Mouse (Mus musculus): ENCODE results near the gene Mansc1. TPM values are rescaled to one million over a fixed set of nuclear protein-coding genes. Genes with fewer than 3 reads are reported as not detected.
"Not testable (repeated sequence)": the region's sequence is repeated elsewhere in the genome, so short reads cannot be mapped to it uniquely, and the experiment has no call there.

Mansc1 gene
- 0.53 and 1.2 TPM in 2 replicates for polyA plus RNA-seq (2014; fragmentation: Nextera tagmentation; extraction: Ambion mirVana)

DNA sequence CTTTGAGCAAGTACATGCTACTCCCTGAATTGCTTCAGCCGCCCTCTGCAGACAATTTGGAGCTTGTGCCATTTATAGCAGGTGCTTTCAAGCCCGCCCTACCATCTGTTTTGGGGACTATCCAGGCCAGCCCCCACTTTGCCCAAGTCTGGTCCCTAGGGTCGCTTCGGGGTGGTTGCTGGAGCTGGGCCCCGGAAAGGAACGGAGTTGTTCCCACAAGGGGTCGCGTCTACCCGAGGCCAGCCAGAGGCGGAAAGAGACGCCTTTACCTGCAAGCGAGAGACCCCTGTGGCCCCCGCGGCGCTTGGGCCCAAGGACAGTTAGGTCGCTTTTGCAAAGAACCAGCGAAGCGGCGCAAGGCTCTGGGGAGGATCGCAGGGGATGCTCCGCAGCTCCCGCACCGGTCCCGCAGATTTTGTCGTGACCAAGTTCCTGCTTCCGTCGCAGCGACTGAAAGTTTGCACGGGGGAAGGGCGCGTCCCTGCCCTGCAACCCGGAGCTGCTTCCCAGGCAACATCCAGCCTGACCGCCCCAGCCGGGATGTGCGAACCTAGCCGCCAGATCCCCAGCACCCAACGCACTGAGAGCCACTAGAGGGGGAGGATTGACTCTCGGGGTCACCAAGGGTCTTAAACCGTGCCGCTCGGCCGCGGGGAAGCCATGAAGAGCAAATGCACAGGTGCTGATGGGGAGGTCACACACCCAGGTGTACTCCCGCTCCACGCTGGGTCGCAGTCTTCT, at the start of gene Mansc1:
Gene Mansc1 (minus strand): TSS at position 542 of the 741 bp plus-strand sequence.
- Histone ChIP-seq H3K36me3 (ENCODE audit: control insufficient read depth, insufficient read depth, low read length) (no peaks in the 10 kb centered on the region), H3K4me3 (ENCODE audit: low read depth, low read length) (peak within 1 kb of the TSS; percentile 43), H3K27me3 (ENCODE audit: control insufficient read depth, insufficient read depth, low read length) (peaks cover 6% of the 10 kb centered on the region; the same call in 1 of the 2 replicates), H3K9ac (ENCODE audit: low read length) (peak within 1 kb of the TSS; percentile 57), H3K9me3 (ENCODE audit: control insufficient read depth, low read length) (no peaks in the 10 kb centered on the region), H3K4me1 (replicated peaks; ENCODE audit: control insufficient read depth, insufficient read depth, low read length) (no peaks in the 10 kb centered on the region), H3K27ac (ENCODE audit: low read depth, low read length) (no peak within 1 kb of the TSS), H3K4me2 (ENCODE audit: low read depth, low read length, severe bottlenecking) (peak within 1 kb of the TSS; percentile 82)
- DNase-seq (ENCODE audit: low spot score) (peak; percentile 68), ATAC-seq (replicated peaks; ENCODE audit: low FRiP score) (peak; percentile 63; the same call in 1 of the 2 replicates)
- WGBS: 1% methylated on average over 46 of the region's 46 CpGs

GRCm38 (mm10) chr6:134679330-134679729, 47.0 kb upstream of the Mansc1 start:
- H3K9ac ChIP-seq (ENCODE audit: low read length): not testable (repeated sequence)
- 93% methylated on average over 4 of the region's 4 CpGs for WGBS

GRCm38 (mm10) chr6:134678037-134678436, 45.7 kb upstream of the Mansc1 start:
- Histone ChIP-seq H3K4me3 (ENCODE audit: low read depth, low read length) (no peak overlapping the region), H3K4me2 (ENCODE audit: low read depth, low read length, severe bottlenecking) (no peak overlapping the region), H3K27me3 (ENCODE audit: control insufficient read depth, insufficient read depth, low read length) (no peaks in the 10 kb centered on the region), H3K36me3 (ENCODE audit: control insufficient read depth, insufficient read depth, low read length) (no peaks in the 10 kb centered on the region), H3K4me1 (replicated peaks; ENCODE audit: control insufficient read depth, insufficient read depth, low read length) (no peaks in the 10 kb centered on the region), H3K27ac (ENCODE audit: low read depth, low read length) (no peak overlapping the region), H3K9ac (ENCODE audit: low read length) (no peak overlapping the region), H3K9me3 (ENCODE audit: control insufficient read depth, low read length) (no peaks in the 10 kb centered on the region)
- no peak for ATAC-seq (replicated peaks; ENCODE audit: low FRiP score)
- 85% methylated on average over 3 of the region's 3 CpGs for WGBS
- DNase-seq (ENCODE audit: low spot score): no peak

More at GRCm38 (mm10) chr6:134679330-134679729, 47.0 kb upstream of the Mansc1 start:
- H3K27me3 ChIP-seq (ENCODE audit: control insufficient read depth, insufficient read depth, low read length); H3K27ac ChIP-seq (ENCODE audit: low read depth, low read length); H3K4me2 ChIP-seq (ENCODE audit: low read depth, low read length, severe bottlenecking); H3K4me1 ChIP-seq (replicated peaks; ENCODE audit: control insufficient read depth, insufficient read depth, low read length); ATAC-seq (replicated peaks; ENCODE audit: low FRiP score); H3K9me3 ChIP-seq (ENCODE audit: control insufficient read depth, low read length); DNase-seq (ENCODE audit: low spot score); H3K36me3 ChIP-seq (ENCODE audit: control insufficient read depth, insufficient read depth, low read length); H3K4me3 ChIP-seq (ENCODE audit: low read depth, low read length): not testable (repeated sequence)

- H3K4me2 ChIP-seq (ENCODE audit: low read depth, low read length, severe bottlenecking): no peak overlapping the region
- 85% methylated on average over 4 of the region's 4 CpGs for WGBS
- H3K36me3 ChIP-seq (ENCODE audit: control insufficient read depth, insufficient read depth, low read length): no peaks in the 10 kb centered on the region
- ATAC-seq (replicated peaks; ENCODE audit: low FRiP score): no peak
- H3K4me1 ChIP-seq (replicated peaks; ENCODE audit: control insufficient read depth, insufficient read depth, low read length): no peaks in the 10 kb centered on the region
- H3K27ac ChIP-seq (ENCODE audit: low read depth, low read length): no peak overlapping the region
- no peak overlapping the region for H3K4me3 ChIP-seq (ENCODE audit: low read depth, low read length)
- H3K27me3 ChIP-seq (ENCODE audit: control insufficient read depth, insufficient read depth, low read length): no peaks in the 10 kb centered on the region
- H3K9me3 ChIP-seq (ENCODE audit: control insufficient read depth, low read length): no peaks in the 10 kb centered on the region
- H3K9ac ChIP-seq (ENCODE audit: low read length): no peak overlapping the region
- DNase-seq (ENCODE audit: low spot score): no peak
Measured at GRCm38 (mm10) chr6:134677504-134677903, 45.2 kb upstream of the Mansc1 start.

- DNase-seq (ENCODE audit: low spot score); H3K9me3 ChIP-seq (ENCODE audit: control insufficient read depth, low read length); H3K27ac ChIP-seq (ENCODE audit: low read depth, low read length); H3K9ac ChIP-seq (ENCODE audit: low read length); H3K4me3 ChIP-seq (ENCODE audit: low read depth, low read length); H3K36me3 ChIP-seq (ENCODE audit: control insufficient read depth, insufficient read depth, low read length); H3K27me3 ChIP-seq (ENCODE audit: control insufficient read depth, insufficient read depth, low read length); ATAC-seq (replicated peaks; ENCODE audit: low FRiP score); H3K4me1 ChIP-seq (replicated peaks; ENCODE audit: control insufficient read depth, insufficient read depth, low read length); H3K4me2 ChIP-seq (ENCODE audit: low read depth, low read length, severe bottlenecking): not testable (repeated sequence)
- WGBS: 90% methylated on average over 8 of the region's 8 CpGs
Measured at GRCm38 (mm10) chr6:134673712-134674111, 41.4 kb upstream of the Mansc1 start.

GRCm38 (mm10) chr6:134670881-134671411, 38.7 kb upstream of the Mansc1 start:
- no peak for ATAC-seq (replicated peaks; ENCODE audit: low FRiP score)
- H3K4me1 ChIP-seq (replicated peaks; ENCODE audit: control insufficient read depth, insufficient read depth, low read length): no peaks in the 10 kb centered on the region
- no peak for DNase-seq (ENCODE audit: low spot score)
- no peak overlapping the region for H3K4me2 ChIP-seq (ENCODE audit: low read depth, low read length, severe bottlenecking)
- WGBS: 75% methylated on average over 4 of the region's 4 CpGs
- no peaks in the 10 kb centered on the region for H3K27me3 ChIP-seq (ENCODE audit: control insufficient read depth, insufficient read depth, low read length)
- no peak overlapping the region for H3K9ac ChIP-seq (ENCODE audit: low read length)
- H3K4me3 ChIP-seq (ENCODE audit: low read depth, low read length): no peak overlapping the region
- no peaks in the 10 kb centered on the region for H3K9me3 ChIP-seq (ENCODE audit: control insufficient read depth, low read length)
- H3K36me3 ChIP-seq (ENCODE audit: control insufficient read depth, insufficient read depth, low read length): no peaks in the 10 kb centered on the region
- H3K27ac ChIP-seq (ENCODE audit: low read depth, low read length): no peak overlapping the region

GRCm38 (mm10) chr6:134669179-134669865, 37.0 kb upstream of the Mansc1 start:
- DNase-seq (ENCODE audit: low spot score): no peak
- Histone ChIP-seq H3K36me3 (ENCODE audit: control insufficient read depth, insufficient read depth, low read length) (no peaks in the 10 kb centered on the region), H3K4me3 (ENCODE audit: low read depth, low read length) (no peak overlapping the region), H3K9me3 (ENCODE audit: control insufficient read depth, low read length) (no peaks in the 10 kb centered on the region), H3K4me2 (ENCODE audit: low read depth, low read length, severe bottlenecking) (no peak overlapping the region), H3K27me3 (ENCODE audit: control insufficient read depth, insufficient read depth, low read length) (no peaks in the 10 kb centered on the region), H3K4me1 (replicated peaks; ENCODE audit: control insufficient read depth, insufficient read depth, low read length) (no peaks in the 10 kb centered on the region), H3K27ac (ENCODE audit: low read depth, low read length) (no peak overlapping the region), H3K9ac (ENCODE audit: low read length) (no peak overlapping the region)
- 86% methylated on average over 6 of the region's 6 CpGs for WGBS
- no peak for ATAC-seq (replicated peaks; ENCODE audit: low FRiP score)

DNA sequence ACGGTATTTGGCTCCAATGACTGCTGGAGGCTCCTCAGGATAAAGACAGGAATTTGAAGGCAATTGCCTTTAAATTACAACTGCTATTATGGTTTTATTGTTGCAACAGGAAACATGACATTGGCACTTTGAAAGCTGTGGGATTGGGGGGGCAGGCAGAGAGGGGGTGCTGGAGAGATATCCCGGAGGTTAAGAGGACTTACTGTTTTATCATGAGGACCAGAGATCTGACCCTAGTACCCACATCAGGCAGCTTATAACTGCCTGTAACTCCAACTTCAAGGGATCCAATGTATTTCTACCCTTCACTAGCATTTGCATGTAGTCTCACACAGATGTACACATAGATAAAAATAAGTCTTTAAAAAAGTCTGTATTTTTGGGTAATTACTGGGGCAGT, 36.2 kb upstream of the Mansc1 start:
- Histone ChIP-seq H3K9ac (ENCODE audit: low read length) (no peak overlapping the region), H3K4me3 (ENCODE audit: low read depth, low read length) (no peak overlapping the region), H3K27ac (ENCODE audit: low read depth, low read length) (no peak overlapping the region), H3K4me1 (replicated peaks; ENCODE audit: control insufficient read depth, insufficient read depth, low read length) (no peaks in the 10 kb centered on the region), H3K4me2 (ENCODE audit: low read depth, low read length, severe bottlenecking) (no peak overlapping the region), H3K36me3 (ENCODE audit: control insufficient read depth, insufficient read depth, low read length) (no peaks in the 10 kb centered on the region), H3K27me3 (ENCODE audit: control insufficient read depth, insufficient read depth, low read length) (no peaks in the 10 kb centered on the region), H3K9me3 (ENCODE audit: control insufficient read depth, low read length) (no peaks in the 10 kb centered on the region)
- no peak for DNase-seq (ENCODE audit: low spot score)
- no peak for ATAC-seq (replicated peaks; ENCODE audit: low FRiP score)
- WGBS: 82% methylated on average over 2 of the region's 2 CpGs
